Mouse (Mus musculus): Measurements from ENCODE around the gene Prex1. TPM values are rescaled to one million over a fixed set of nuclear protein-coding genes. Genes with fewer than 3 reads are reported as not detected.
A peak's percentile ranks its signal among the peaks of the same experiment; 100 is the strongest.

Gene Prex1
- polyA plus RNA-seq, 1 experiment from 2014 or later, result 25.5 TPM

GRCm38 (mm10) chr2:166644816-166645215 lies 68.8 kb downstream of the Prex1 start:
- no peak overlapping the region for H3K9ac ChIP-seq
- peaks cover 13% of the 10 kb centered on the region; the same call in 1 of the 2 replicates for H3K36me3 ChIP-seq
- no peak for ATAC-seq (ENCODE audit: insufficient number of reproducible peaks, low FRiP score, low TSS enrichment, low read depth)
- no peaks in the 10 kb centered on the region for H3K9me3 ChIP-seq (replicated peaks)
- no peaks in the 10 kb centered on the region for H3K27me3 ChIP-seq
- no peak overlapping the region for H3K4me3 ChIP-seq (replicated peaks)
- H3K4me1 ChIP-seq, result no peaks in the 10 kb centered on the region
- WGBS, result 62% methylated on average over 11 of the region's 11 CpGs
- H3K4me2 ChIP-seq (replicated peaks), result no peak overlapping the region
- no peak overlapping the region for H3K27ac ChIP-seq (replicated peaks)

DNA sequence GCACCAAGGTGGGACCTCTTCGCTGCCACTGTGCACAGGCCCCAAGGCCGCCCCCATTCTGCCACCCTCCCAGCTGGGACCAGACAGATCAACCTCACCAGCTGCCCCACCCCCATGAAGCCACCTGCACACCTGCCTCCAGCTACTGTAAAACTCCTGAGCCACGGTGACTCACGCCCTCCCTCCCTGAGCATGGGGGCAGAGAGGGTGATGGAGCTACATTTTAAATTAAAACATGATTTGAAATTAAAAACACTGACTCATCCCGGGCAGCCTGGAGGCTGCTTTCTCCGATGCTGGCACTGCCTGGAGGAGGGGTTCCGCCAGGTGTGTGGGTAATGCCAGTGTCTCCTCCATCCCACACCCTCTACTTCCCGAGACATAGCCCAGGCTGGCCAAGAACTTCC lies 71.0 kb downstream of the Prex1 start:
- H3K9me3 ChIP-seq (replicated peaks), result no peaks in the 10 kb centered on the region

GRCm38 (mm10) chr2:166639750-166640149 lies 73.9 kb downstream of the Prex1 start:
- H3K27ac ChIP-seq (replicated peaks), result no peak overlapping the region
- H3K9me3 ChIP-seq (replicated peaks), result no peaks in the 10 kb centered on the region
- H3K27me3 ChIP-seq, result no peaks in the 10 kb centered on the region
- H3K9ac ChIP-seq, result no peak overlapping the region
- 0 out of 2 replicates have a peak, but pooled peaks cover 10% of the 10 kb centered on the region for H3K36me3 ChIP-seq
- H3K4me1 ChIP-seq, result 0 out of 2 replicates have a peak, but pooled peaks cover 9% of the 10 kb centered on the region
- no peak overlapping the region for H3K4me3 ChIP-seq (replicated peaks)
- no peak overlapping the region for H3K4me2 ChIP-seq (replicated peaks)
- ATAC-seq (ENCODE audit: insufficient number of reproducible peaks, low FRiP score, low TSS enrichment, low read depth), result no peak
- 91% methylated on average over 5 of the region's 5 CpGs for WGBS

More for the DNA sequence above, 71.0 kb downstream of the Prex1 start:
- H3K4me3 ChIP-seq (replicated peaks), result no peak overlapping the region
- H3K36me3 ChIP-seq, result peaks cover 13% of the 10 kb centered on the region; the same call in 1 of the 2 replicates
- no peak overlapping the region for H3K27ac ChIP-seq (replicated peaks)
- no peak overlapping the region for H3K9ac ChIP-seq
- H3K27me3 ChIP-seq, result no peaks in the 10 kb centered on the region
- H3K4me2 ChIP-seq (replicated peaks), result no peak overlapping the region
- 0 out of 2 replicates have a peak, but pooled peaks cover 2% of the 10 kb centered on the region for H3K4me1 ChIP-seq
- 75% methylated on average over 8 of the region's 8 CpGs for WGBS
- no peak for ATAC-seq (ENCODE audit: insufficient number of reproducible peaks, low FRiP score, low TSS enrichment, low read depth)

- no peak overlapping the region for H3K9ac ChIP-seq
- no peaks in the 10 kb centered on the region for H3K9me3 ChIP-seq (replicated peaks)
- 82% methylated on average over 18 of the region's 18 CpGs for WGBS
- no peak for ATAC-seq (ENCODE audit: insufficient number of reproducible peaks, low FRiP score, low TSS enrichment, low read depth)
- no peaks in the 10 kb centered on the region for H3K27me3 ChIP-seq
- H3K27ac ChIP-seq (replicated peaks), result no peak overlapping the region
- H3K4me3 ChIP-seq (replicated peaks), result no peak overlapping the region
- H3K36me3 ChIP-seq, result 0 out of 2 replicates have a peak, but pooled peaks cover 10% of the 10 kb centered on the region
- 0 out of 2 replicates have a peak, but pooled peaks cover 9% of the 10 kb centered on the region for H3K4me1 ChIP-seq
- H3K4me2 ChIP-seq (replicated peaks), result no peak overlapping the region
Measured at GRCm38 (mm10) chr2:166638947-166639641, 74.5 kb downstream of the Prex1 start.

GRCm38 (mm10) chr2:166638079-166638800 lies 75.4 kb downstream of the Prex1 start:
- 79% methylated on average over 13 of the region's 13 CpGs for WGBS
- Histone ChIP-seq H3K4me2 (replicated peaks) (no peak overlapping the region), H3K36me3 (0 out of 2 replicates have a peak, but pooled peaks cover 8% of the 10 kb centered on the region), H3K9ac (no peak overlapping the region), H3K27ac (replicated peaks) (no peak overlapping the region), H3K4me3 (replicated peaks) (no peak overlapping the region), H3K27me3 (no peaks in the 10 kb centered on the region), H3K9me3 (replicated peaks) (no peaks in the 10 kb centered on the region), H3K4me1 (0 out of 2 replicates have a peak, but pooled peaks cover 9% of the 10 kb centered on the region)
- no peak for ATAC-seq (ENCODE audit: insufficient number of reproducible peaks, low FRiP score, low TSS enrichment, low read depth)

- Histone ChIP-seq H3K4me1 (0 out of 2 replicates have a peak, but pooled peaks cover 9% of the 10 kb centered on the region), H3K36me3 (peaks cover 13% of the 10 kb centered on the region; the same call in 1 of the 2 replicates), H3K4me2 (replicated peaks) (no peak overlapping the region), H3K27me3 (no peaks in the 10 kb centered on the region), H3K4me3 (replicated peaks) (no peak overlapping the region), H3K27ac (replicated peaks) (no peak overlapping the region), H3K9ac (no peak overlapping the region), H3K9me3 (replicated peaks) (no peaks in the 10 kb centered on the region)
- 81% methylated on average over 4 of the region's 4 CpGs for WGBS
- ATAC-seq (ENCODE audit: insufficient number of reproducible peaks, low FRiP score, low TSS enrichment, low read depth), result no peak
Measured at GRCm38 (mm10) chr2:166637673-166637990, 76.0 kb downstream of the Prex1 start.

DNA sequence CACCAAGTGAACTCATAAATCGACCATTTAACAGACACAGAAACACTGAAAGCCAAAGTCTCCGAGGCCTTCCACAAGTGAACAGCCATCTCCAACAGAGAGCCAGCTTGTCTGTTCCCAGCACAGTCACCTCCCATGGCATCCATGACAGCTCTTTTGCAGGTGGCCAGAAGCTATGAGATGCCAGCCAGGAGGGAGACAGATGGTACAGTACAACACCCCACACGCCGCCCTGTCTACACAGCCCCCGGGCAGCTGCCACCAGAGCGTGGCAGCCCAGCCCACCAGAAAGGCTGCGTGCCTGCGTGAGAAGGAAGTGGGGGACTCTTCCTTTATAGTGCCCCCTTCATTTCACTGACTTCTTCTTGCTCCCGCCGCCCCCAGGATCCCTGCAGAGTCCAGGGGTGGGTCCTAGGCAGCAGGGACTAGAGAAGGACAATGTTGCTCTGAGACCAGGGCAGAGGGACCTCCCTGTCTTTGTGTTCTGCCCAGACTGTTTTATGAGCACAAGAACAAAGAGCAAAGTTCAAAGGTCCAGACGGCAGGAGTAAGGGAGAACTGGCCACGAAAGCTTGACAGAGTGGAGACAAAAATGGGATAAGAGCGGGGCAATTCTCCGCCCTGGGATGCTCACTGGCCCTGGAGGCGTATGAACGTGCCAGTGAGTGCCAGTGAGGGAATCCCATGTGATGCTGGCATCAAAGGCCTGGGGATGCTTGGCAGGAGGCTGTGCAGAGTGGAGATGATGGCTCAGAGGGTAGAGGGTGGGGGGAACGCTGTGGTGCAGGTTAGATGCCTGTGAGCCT lies 76.6 kb downstream of the Prex1 start:
- Histone ChIP-seq H3K4me1 (0 out of 2 replicates have a peak, but pooled peaks cover 9% of the 10 kb centered on the region), H3K4me3 (replicated peaks) (no peak overlapping the region), H3K4me2 (replicated peaks) (no peak overlapping the region), H3K27me3 (no peaks in the 10 kb centered on the region), H3K36me3 (peaks cover 17% of the 10 kb centered on the region; the same call in 1 of the 2 replicates), H3K9me3 (replicated peaks) (no peaks in the 10 kb centered on the region), H3K27ac (replicated peaks) (no peak overlapping the region), H3K9ac (no peak overlapping the region)
- ATAC-seq (ENCODE audit: insufficient number of reproducible peaks, low FRiP score, low TSS enrichment, low read depth), result no peak
- 81% methylated on average over 17 of the region's 17 CpGs for WGBS

- no peak overlapping the region for H3K4me3 ChIP-seq (replicated peaks)
- no peak for ATAC-seq (ENCODE audit: insufficient number of reproducible peaks, low FRiP score, low TSS enrichment, low read depth)
- peaks cover 10% of the 10 kb centered on the region; the same call in 1 of the 2 replicates for H3K4me1 ChIP-seq
- H3K27ac ChIP-seq (replicated peaks), result no peak overlapping the region
- H3K9me3 ChIP-seq (replicated peaks), result no peaks in the 10 kb centered on the region
- no peak overlapping the region for H3K4me2 ChIP-seq (replicated peaks)
- H3K27me3 ChIP-seq, result no peaks in the 10 kb centered on the region
- WGBS, result 83% methylated on average over 10 of the region's 10 CpGs
- no peak overlapping the region for H3K9ac ChIP-seq
- peaks cover 9% of the 10 kb centered on the region; the same call in 1 of the 2 replicates for H3K36me3 ChIP-seq
Measured at GRCm38 (mm10) chr2:166635521-166635920, 78.1 kb downstream of the Prex1 start.

DNA sequence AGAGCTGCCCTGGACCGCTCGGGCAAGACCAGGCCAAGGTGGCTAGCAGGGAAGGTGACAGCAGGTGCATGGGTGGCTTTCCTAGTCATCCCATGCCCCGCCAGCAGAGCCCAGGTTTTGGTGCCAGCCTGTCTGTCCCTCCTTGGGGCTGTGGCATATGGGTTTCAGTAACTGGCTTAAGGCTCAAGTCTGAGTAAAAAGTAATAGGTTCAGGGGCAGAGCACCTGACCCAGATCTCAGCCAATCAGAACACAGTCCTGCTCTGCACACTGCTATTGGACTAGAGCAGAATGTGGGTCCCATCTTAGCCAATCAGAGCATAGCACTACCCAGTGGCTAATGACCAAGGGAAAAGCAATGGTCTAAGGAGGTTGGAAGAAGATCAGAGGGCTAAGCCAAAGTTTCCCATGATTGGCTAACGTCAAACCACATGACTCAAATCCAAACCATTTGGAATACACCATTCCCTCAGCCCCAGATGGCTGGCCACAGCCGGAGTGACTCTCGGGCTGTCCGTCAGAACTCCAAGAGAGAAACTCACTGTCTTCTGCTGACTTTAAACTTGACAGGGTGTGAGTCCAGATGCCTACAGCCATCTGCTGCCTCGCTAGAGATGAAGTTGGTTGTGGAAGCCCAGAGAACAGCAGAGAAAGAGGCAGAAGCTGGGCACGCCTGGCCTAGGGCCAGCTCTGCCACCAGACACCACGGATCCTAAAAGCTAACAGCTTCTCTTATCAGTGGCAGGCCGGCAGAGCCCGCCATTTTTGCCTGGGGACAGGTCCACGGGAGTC lies 80.9 kb downstream of the Prex1 start:
- Histone ChIP-seq H3K4me2 (replicated peaks) (no peak overlapping the region), H3K9me3 (replicated peaks) (no peaks in the 10 kb centered on the region), H3K4me3 (replicated peaks) (no peak overlapping the region), H3K36me3 (peaks cover 9% of the 10 kb centered on the region; the same call in 1 of the 2 replicates), H3K27ac (replicated peaks) (no peak overlapping the region), H3K27me3 (no peaks in the 10 kb centered on the region), H3K9ac (no peak overlapping the region), H3K4me1 (peaks cover 16% of the 10 kb centered on the region; the same call in 1 of the 2 replicates)
- WGBS, result 86% methylated on average over 13 of the region's 13 CpGs
- ATAC-seq (ENCODE audit: insufficient number of reproducible peaks, low FRiP score, low TSS enrichment, low read depth), result 0 out of 2 replicates have a peak, but pooled peaks have one; percentile 3

GRCm38 (mm10) chr2:166631621-166632171 lies 81.9 kb downstream of the Prex1 start:
- no peak overlapping the region for H3K27ac ChIP-seq (replicated peaks)
- H3K4me3 ChIP-seq (replicated peaks), result no peak overlapping the region
- H3K4me2 ChIP-seq (replicated peaks), result no peak overlapping the region
- H3K4me1 ChIP-seq, result peaks cover 7% of the 10 kb centered on the region; the same call in 1 of the 2 replicates
- no peaks in the 10 kb centered on the region for H3K27me3 ChIP-seq
- H3K9ac ChIP-seq, result no peak overlapping the region
- peaks cover 13% of the 10 kb centered on the region; the same call in 1 of the 2 replicates for H3K36me3 ChIP-seq
- ATAC-seq (ENCODE audit: insufficient number of reproducible peaks, low FRiP score, low TSS enrichment, low read depth), result no peak
- no peaks in the 10 kb centered on the region for H3K9me3 ChIP-seq (replicated peaks)
- WGBS, result 90% methylated on average over 10 of the region's 10 CpGs
